ENCODE assay signal across 26 mouse cellular contexts in the genomic region with DNA sequence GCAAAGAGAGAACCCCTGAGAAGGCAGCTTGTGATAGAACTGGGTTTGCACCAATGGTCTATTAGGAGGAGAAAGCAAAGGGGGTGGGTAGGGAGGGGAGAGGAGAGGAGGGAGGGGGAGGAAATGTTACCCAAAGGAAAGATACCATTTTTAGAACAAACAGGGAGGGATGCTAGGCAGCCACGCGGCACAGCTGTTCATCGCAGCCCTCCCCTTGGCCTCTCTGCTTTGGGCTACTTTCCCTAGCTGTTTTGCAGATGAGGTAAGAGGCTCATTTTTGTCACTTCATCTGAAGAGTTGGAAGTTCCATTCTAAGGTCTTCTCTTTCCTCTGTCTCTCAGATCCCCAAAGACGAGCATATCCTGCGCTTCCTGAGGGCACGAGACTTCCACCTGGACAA. TPM values are rescaled to one million over a fixed set of nuclear protein-coding genes. Genes with fewer than 3 reads are reported as not detected.
"Had no signal": no experiment of that assay in that cellular context is flagged by ENCODE, and none has a peak within 500 bp of the region (broad histone marks: within the 10 kb centered on the region; RNA-seq: fewer than 3 reads in every experiment).

No protein-coding gene starts in this region.

- H3K9me3 ChIP-seq: heart, embryonic 10.5 days; heart, embryonic 12.5 days; hindbrain, embryonic 10.5 days; hindbrain, embryonic 12.5 days; intestine, embryonic 15.5 days; limb, embryonic 13.5 days; limb, embryonic 15.5 days; liver, embryonic 12.5 days had no signal

- H3K4me3 ChIP-seq: heart, embryonic 10.5 days; heart, embryonic 12.5 days; hindbrain, embryonic 10.5 days; hindbrain, embryonic 12.5 days; intestine, embryonic 15.5 days; layer of hippocampus, adult 2 months; left cerebral cortex, adult 2 months; limb, embryonic 13.5 days; limb, embryonic 15.5 days; liver, embryonic 12.5 days had no signal

- H3K36me3 ChIP-seq: heart, embryonic 10.5 days; heart, embryonic 12.5 days; hindbrain, embryonic 10.5 days; hindbrain, embryonic 12.5 days; intestine, embryonic 15.5 days; limb, embryonic 13.5 days; limb, embryonic 15.5 days; liver, embryonic 12.5 days had no signal

- H3K27ac ChIP-seq: heart, embryonic 10.5 days; hindbrain, embryonic 10.5 days; hindbrain, embryonic 12.5 days; hindbrain, embryonic 14.5 days; intestine, embryonic 15.5 days; layer of hippocampus, adult 2 months; left cerebral cortex, adult 2 months; limb, embryonic 13.5 days; limb, embryonic 15.5 days; liver, embryonic 12.5 days had no signal

- H3K27me3 ChIP-seq: heart, embryonic 12.5 days; hindbrain, embryonic 12.5 days; intestine, embryonic 15.5 days; limb, embryonic 13.5 days; limb, embryonic 15.5 days; liver, embryonic 12.5 days had no signal

- H3K4me2 ChIP-seq: heart, embryonic 12.5 days; hindbrain, embryonic 12.5 days; hindbrain, embryonic 14.5 days; intestine, embryonic 15.5 days; limb, embryonic 13.5 days; limb, embryonic 15.5 days; liver, embryonic 12.5 days had no signal

- DNase-seq: gastrocnemius, postnatal 36 days; heart, adult 18-20 months; heart, postnatal 4 days; kidney, adult 18-20 months; kidney, adult 8-10 months; kidney, postnatal 10 days; kidney, postnatal 25 days; kidney, postnatal 4 days; left cerebral cortex, postnatal 4 days had no signal

- H3K9ac ChIP-seq: heart, embryonic 12.5 days; hindbrain, embryonic 12.5 days; hindbrain, embryonic 14.5 days; intestine, embryonic 15.5 days; limb, embryonic 13.5 days; limb, embryonic 15.5 days; liver, embryonic 12.5 days had no signal

- H3K4me1 ChIP-seq: hindbrain, embryonic 10.5 days; hindbrain, embryonic 12.5 days; intestine, embryonic 15.5 days; limb, embryonic 13.5 days; limb, embryonic 15.5 days; liver, embryonic 12.5 days had no signal

- ATAC-seq: hindbrain, embryonic 16.5 days; inflammation-experienced regulatory T-cells, adult 6 months; intestine, embryonic 15.5 days; intestine, postnatal 0 days; liver, embryonic 12.5 days had no signal

RNA-seq across cellular contexts. Expression of gene Sec14l5, which starts 25.7 kb away (rescaled TPM):
- total RNA-seq: granulocyte monocyte progenitor cell, adult 5-6 weeks had no signal
- polyA plus RNA-seq: heart, embryonic 10.5 days; heart, embryonic 12.5 days; inflammation-experienced regulatory T-cells, adult 6 months; intestine, postnatal 0 days; kidney, embryonic 14.5 days; limb, embryonic 11.5 days; liver, embryonic 12.5 days had no signal

RNA-seq across cellular contexts. Expression of gene Ppl, which starts 40.4 kb away (rescaled TPM):
- total RNA-seq: granulocyte monocyte progenitor cell, adult 5-6 weeks had no signal

RNA-seq across cellular contexts. Expression of gene AU021092, which starts 49.5 kb away (rescaled TPM):
- total RNA-seq: granulocyte monocyte progenitor cell, adult 5-6 weeks had no signal
- polyA plus RNA-seq: inflammation-experienced regulatory T-cells, adult 6 months had no signal
